Mouse (Mus musculus) skeletal muscle tissue, postnatal 0 days (tissue): ENCODE measurements around the gene Chrm4. TPM values are rescaled to one million over a fixed set of nuclear protein-coding genes. Genes with fewer than 3 reads are reported as not detected.

Experiments used
- microRNA-seq, 2 experiments: library from miRNA; unstranded; fragments of <30 nt; microRNA quantifications; one replicate each; pipeline ENCODE4; 2016
- polyA plus RNA-seq: library from polyadenylated mRNA; unstranded; fragments of >200 nt; fragmentation: Nextera tagmentation; extraction: Ambion mirVana; gene quantifications from 2 replicates; pipeline ENCODE4 v1.2.1, GENCODE M21; 2015

Chrm4 gene
- polyA plus RNA-seq = not detected in 2 replicates

DNA sequence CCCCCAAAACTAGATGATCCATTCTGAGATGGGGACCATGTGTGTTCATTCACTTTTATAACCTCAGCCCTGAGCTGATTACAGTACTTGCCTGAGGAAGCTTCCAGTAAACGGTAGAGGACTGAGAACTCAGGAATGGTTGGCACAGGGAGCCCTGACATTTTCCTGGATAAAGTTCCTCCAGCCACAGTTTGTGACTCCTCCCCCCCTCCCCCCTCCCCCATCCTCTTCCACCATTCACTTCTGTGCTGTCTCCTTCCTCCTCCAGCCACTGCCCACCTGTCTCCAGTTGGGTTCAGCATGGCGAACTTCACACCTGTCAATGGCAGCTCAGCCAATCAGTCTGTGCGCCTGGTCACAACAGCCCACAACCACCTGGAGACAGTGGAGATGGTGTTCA, at the start of gene Chrm4:
Gene Chrm4, plus strand, starts transcription at position 301 of the 400 bp plus-strand sequence.

DNA sequence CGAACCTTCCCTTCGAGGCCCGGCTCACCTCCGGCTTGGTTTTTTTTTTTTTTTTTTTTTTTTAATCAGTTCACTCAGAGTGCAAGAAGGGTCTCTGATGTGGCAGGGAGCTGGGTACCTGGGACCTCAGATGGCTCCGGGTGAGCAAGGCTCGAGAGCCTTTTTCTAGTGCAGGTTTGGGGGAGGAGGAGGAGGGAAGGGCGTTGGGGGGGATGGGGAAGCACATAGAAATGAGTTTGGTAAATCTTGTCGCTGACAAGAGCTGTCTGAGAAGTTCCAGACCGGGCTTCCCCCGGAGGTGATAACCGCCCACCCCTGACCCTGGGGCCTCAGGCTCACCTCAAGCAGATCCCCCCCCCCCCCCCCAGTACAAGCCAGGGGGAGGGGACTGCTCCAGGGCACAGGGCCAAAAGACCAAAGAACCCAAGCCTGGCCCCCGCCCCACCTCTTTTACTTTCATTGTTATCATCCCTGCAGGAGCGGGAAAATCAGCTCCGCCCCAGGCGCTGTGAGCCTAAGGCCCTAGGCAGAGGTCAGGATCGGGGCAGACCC, 5.2 kb downstream of the Chrm4 start, which contains the start of gene Mdk:
Gene Mdk, minus strand, starts transcription at position 138 of the 552 bp plus-strand sequence.

DNA sequence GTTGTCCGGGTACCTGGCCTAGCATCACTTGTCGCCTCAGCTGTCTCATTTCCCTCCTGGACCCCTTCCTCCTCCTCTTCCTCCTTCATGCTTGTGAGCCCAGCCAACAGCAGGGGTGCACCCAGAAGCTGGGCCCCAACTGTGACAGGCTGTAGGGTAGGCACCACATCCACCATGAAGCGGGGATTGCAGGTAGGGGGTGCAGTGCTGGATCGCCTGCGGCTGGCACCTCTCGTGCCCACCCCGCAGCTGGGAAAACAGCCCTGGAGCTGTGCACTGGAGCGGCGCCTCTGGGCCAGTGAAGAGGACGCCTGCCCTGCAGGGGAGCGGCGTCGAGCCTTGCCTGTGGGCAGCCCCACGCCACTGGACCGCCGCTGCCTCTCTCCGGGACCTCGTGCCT, 18.4 kb downstream of the Chrm4 start, which contains the start of gene Gm9821:
Gene Gm9821, plus strand, starts transcription at position 221 of the 400 bp plus-strand sequence.

DNA sequence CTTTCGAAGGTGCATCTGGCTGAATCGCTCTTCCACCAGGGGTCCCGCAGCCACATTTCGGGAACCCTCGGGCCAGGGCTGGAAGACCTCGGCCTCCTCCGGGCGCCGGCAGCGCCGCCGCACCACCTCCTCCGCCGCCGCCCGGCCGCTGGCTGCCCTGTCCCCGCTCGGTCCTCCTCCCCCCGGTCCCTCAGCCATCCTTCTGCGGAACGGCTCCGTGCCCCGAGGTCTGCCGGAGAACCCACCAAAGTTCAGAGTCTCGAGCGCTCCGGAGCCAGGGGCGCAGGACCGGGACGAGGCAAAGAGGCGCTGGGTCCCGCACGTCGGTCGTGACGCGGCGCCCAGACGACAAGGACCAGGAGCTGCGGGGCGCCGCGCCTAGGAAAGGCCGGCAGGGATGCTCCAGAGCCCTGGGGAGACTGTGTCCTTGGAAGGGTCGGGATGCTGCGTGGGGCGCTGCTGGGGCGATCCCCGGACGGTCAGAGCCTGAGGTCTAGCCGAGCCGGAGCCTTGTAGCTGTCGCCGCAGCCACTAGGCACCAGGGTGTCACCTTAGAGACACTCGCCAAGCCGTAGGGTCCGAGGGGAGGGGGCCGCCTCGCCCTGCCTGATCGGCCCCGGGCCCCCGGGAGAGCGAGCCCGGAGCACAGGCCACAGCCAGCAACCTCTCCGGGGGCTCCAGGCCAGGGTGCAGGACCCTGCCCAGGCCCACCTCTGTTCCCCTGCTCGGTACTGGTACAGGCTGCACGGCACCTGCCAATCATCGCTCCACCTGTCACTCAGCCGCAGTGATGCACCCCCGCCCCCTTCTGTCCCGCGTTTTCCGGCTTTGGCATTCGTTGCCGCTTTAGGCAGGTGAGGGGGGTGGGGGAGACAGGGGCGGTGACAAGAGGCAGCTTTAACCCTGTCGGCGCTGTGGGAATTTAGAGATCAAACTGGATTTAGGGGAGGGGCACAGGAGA, 48.8 kb downstream of the Chrm4 start, which contains the start of gene Dgkz:
Gene Dgkz, minus strand, starts transcription at position 284 of the 961 bp plus-strand sequence.

Small RNAs within 50 kb of the gene (microRNA-seq; reads per million reads assigned to microRNA genes)
- gene Mir6999 = 0.10 to 0.21 reads per million in 2 experiments

Other genes with a start within 250 kb of the Chrm4 start
- 18.8 and 19.3 TPM in 2 replicates for gene Atg13, start 216.7 kb upstream of the Chrm4 start, polyA plus RNA-seq
- gene Harbi1, start 216.4 kb upstream of the Chrm4 start, polyA plus RNA-seq = 8.4 and 8.6 TPM in 2 replicates
- gene Ambra1, start 197.1 kb upstream of the Chrm4 start, polyA plus RNA-seq = 6.2 and 6.7 TPM in 2 replicates
- 80.5 and 123 TPM in 2 replicates for gene Mdk, start 5.0 kb downstream of the Chrm4 start, polyA plus RNA-seq
- gene Gm9821, start 18.5 kb downstream of the Chrm4 start, polyA plus RNA-seq = 0.83 and 1.0 TPM in 2 replicates
- 22.7 and 26.4 TPM in 2 replicates for gene Dgkz, start 48.6 kb downstream of the Chrm4 start, polyA plus RNA-seq
- gene Creb3l1, start 97.3 kb downstream of the Chrm4 start, polyA plus RNA-seq = 9.4 and 12.9 TPM in 2 replicates
- gene Phf21a, start 165.9 kb downstream of the Chrm4 start, polyA plus RNA-seq = 9.6 and 11.7 TPM in 2 replicates